In genomic region chr7:136933367-136933766, GRCm38 (mm10) we compare ENCODE assay signal across 22 mouse cellular contexts. TPM values are rescaled to one million over a fixed set of nuclear protein-coding genes. Genes with fewer than 3 reads are reported as not detected.
A peak's percentile ranks its signal among the peaks of the same experiment; 100 is the strongest.
DNase-seq lines count a peak whose midpoint lies in the region; ATAC-seq lines count a peak whose summit lies in the region.
"Had no signal": no experiment of that assay in that cellular context is flagged by ENCODE, and none has a peak within 500 bp of the region (broad histone marks: within the 10 kb centered on the region; RNA-seq: fewer than 3 reads in every experiment).

No protein-coding gene starts in this region.

- peak; percentile 49 for DNase-seq in kidney, adult 11 months
- peak; percentile 42 to 67 for DNase-seq in kidney, adult 8-10 months
- DNase-seq in kidney, postnatal 14 days: peak; percentile 20
- DNase-seq in adipocyte (ENCODE audit: low spot score): no peak
- DNase-seq in cerebellum, postnatal 4 days (ENCODE audit: low spot score in 2 of 2): no peak
- DNase-seq: adrenal gland, postnatal 10 days; adrenal gland, postnatal 36 days; cerebellum, adult 18-20 months; cerebellum, adult 9-10 months; cerebellum, postnatal 14 days; forebrain, postnatal 0 days; gastrocnemius, adult 2 months; gastrocnemius, postnatal 14 days; heart, adult 11 months had no signal

- H3K9me3 ChIP-seq in kidney, embryonic 15.5 days (replicated peaks): no peaks in the 10 kb centered on the region
- no peaks in the 10 kb centered on the region for H3K9me3 ChIP-seq in kidney, embryonic 14.5 days (ENCODE audit: control insufficient read depth, low read length)
- H3K9me3 ChIP-seq: embryonic facial prominence, embryonic 12.5 days; embryonic facial prominence, embryonic 15.5 days; hindbrain, embryonic 12.5 days had no signal

- H3K27me3 ChIP-seq in kidney, embryonic 15.5 days: peaks cover 7% of the 10 kb centered on the region; the same call in 1 of the 2 replicates
- no peaks in the 10 kb centered on the region for H3K27me3 ChIP-seq in kidney, embryonic 14.5 days (ENCODE audit: control insufficient read depth, insufficient read depth, low read length)
- H3K27me3 ChIP-seq: embryonic facial prominence, embryonic 12.5 days; embryonic facial prominence, embryonic 15.5 days; hindbrain, embryonic 12.5 days had no signal

- H3K36me3 ChIP-seq in kidney, embryonic 15.5 days: no peaks in the 10 kb centered on the region
- H3K36me3 ChIP-seq in kidney, embryonic 14.5 days (ENCODE audit: control insufficient read depth, insufficient read depth, low read length): no peaks in the 10 kb centered on the region
- H3K36me3 ChIP-seq: embryonic facial prominence, embryonic 12.5 days; embryonic facial prominence, embryonic 15.5 days; hindbrain, embryonic 12.5 days had no signal

- no peak overlapping the region for H3K27ac ChIP-seq in kidney, embryonic 15.5 days
- no peak overlapping the region for H3K27ac ChIP-seq in kidney, embryonic 14.5 days (ENCODE audit: low read depth, low read length)
- H3K27ac ChIP-seq: embryonic facial prominence, embryonic 15.5 days; gastrocnemius, adult 2 months; hindbrain, embryonic 12.5 days had no signal

- no peak overlapping the region for H3K4me3 ChIP-seq in kidney, embryonic 15.5 days (replicated peaks)
- no peak overlapping the region for H3K4me3 ChIP-seq in kidney, embryonic 14.5 days (ENCODE audit: low read length)
- H3K4me3 ChIP-seq: embryonic facial prominence, embryonic 12.5 days; embryonic facial prominence, embryonic 15.5 days; gastrocnemius, adult 2 months; hindbrain, embryonic 12.5 days had no signal

- peaks cover 10% of the 10 kb centered on the region; the same call in 1 of the 2 replicates for H3K4me1 ChIP-seq in kidney, embryonic 15.5 days
- no peaks in the 10 kb centered on the region for H3K4me1 ChIP-seq in kidney, embryonic 14.5 days (ENCODE audit: control insufficient read depth, insufficient read depth, low read length)
- H3K4me1 ChIP-seq: hindbrain, embryonic 12.5 days had no signal

- no peak for ATAC-seq in kidney, embryonic 15.5 days (replicated peaks; ENCODE audit: low FRiP score)
- ATAC-seq in kidney, embryonic 14.5 days (ENCODE audit: low FRiP score, low TSS enrichment): no peak
- ATAC-seq: activated CD4-positive, CD25-positive, alpha-beta regulatory T cell, adult 4 months; forebrain, embryonic 14.5 days; forebrain, postnatal 0 days had no signal

- no peak overlapping the region for H3K4me2 ChIP-seq in kidney, embryonic 15.5 days
- H3K4me2 ChIP-seq in kidney, embryonic 14.5 days (replicated peaks; ENCODE audit: low read depth, low read length): no peak overlapping the region
- H3K4me2 ChIP-seq: embryonic facial prominence, embryonic 12.5 days; embryonic facial prominence, embryonic 15.5 days; heart, embryonic 11.5 days; hindbrain, embryonic 12.5 days had no signal

- H3K9ac ChIP-seq in kidney, embryonic 15.5 days: no peak overlapping the region
- H3K9ac ChIP-seq in kidney, embryonic 14.5 days (ENCODE audit: low read depth, low read length): no peak overlapping the region
- H3K9ac ChIP-seq: embryonic facial prominence, embryonic 12.5 days; embryonic facial prominence, embryonic 15.5 days; forebrain, postnatal 0 days; hindbrain, embryonic 12.5 days had no signal

- WGBS in kidney, embryonic 15.5 days: 65% methylated on average over 3 of the region's 3 CpGs
- 65% methylated on average over 3 of the region's 3 CpGs for WGBS in kidney, embryonic 14.5 days

RNA-seq across cellular contexts. Expression of gene Mgmt, which starts 39.0 kb away (rescaled TPM):
- polyA plus RNA-seq in kidney, embryonic 15.5 days (2015; fragmentation: Nextera tagmentation; extraction: Ambion mirVana): 5.0 and 5.8 TPM in 2 replicates
- 5.8 and 6.4 TPM in 2 replicates for polyA plus RNA-seq in kidney, embryonic 14.5 days (2014; fragmentation: Nextera tagmentation; extraction: Ambion mirVana)

Comparison
In these comparisons a context has a peak if more than half of its experiments do, and no peak if none do; other contexts are left out.
1. DNase-seq: peak in kidney, adult 11 months (single experiment), kidney, adult 8-10 months (2 of 2) and kidney, postnatal 14 days (single experiment); none in adipocyte (single experiment) and cerebellum, postnatal 4 days (0 of 2).